Mouse (Mus musculus) kidney, adult 9 months (tissue): ENCODE results near the gene Ube2q1.
A peak's percentile ranks its signal among the peaks of the same experiment; 100 is the strongest.
"Not testable (repeated sequence)": the region's sequence is repeated elsewhere in the genome, so short reads cannot be mapped to it uniquely, and the experiment has no call there.

Experiments used
- DNase-seq: peaks from one replicate; pipeline ENCODE4 v3.0.0; 2022

Ube2q1 gene

GRCm38 (mm10) chr3:89788680-89789352 lies 15.4 kb downstream of the Ube2q1 start:
- no peak for DNase-seq

DNA sequence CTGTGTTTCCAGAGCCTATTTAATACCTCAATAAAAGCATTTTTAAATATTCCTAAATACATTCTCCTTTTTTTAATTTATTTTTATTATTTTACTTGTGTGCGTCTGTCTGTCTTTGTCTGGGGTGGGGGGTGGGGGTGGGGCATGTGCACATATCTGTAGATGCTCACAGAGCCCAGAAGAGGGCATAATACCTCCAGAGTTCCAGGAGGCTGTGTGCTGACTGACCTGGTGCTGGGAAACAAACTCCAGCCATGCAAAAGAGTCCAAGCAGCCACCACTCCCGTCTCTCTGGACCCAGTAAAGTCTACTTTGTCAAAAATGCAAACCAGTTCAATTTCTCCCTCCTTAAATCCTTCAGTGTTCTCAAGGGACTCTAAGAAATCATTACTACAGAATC lies 21.2 kb downstream of the Ube2q1 start:
- no peak for DNase-seq

DNA sequence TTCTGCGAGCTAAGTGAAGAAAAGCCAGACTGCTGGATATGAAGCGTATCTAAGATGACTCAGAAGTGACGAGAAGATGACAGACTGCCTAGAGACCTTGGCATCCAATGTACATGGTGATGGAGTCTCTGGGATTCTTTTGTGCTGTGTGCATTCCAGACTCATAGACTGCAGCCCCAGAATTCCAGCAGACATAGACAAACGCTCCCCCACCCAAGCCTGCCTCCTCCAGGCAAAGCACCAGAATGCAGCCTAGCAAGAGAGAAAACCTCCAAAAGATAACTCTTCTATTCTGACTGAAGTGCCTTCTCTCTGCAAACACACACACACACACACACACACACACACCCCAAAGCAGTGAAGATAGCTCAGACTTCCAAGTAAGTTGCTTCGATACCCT lies 22.3 kb downstream of the Ube2q1 start:
- DNase-seq = no peak

DNA sequence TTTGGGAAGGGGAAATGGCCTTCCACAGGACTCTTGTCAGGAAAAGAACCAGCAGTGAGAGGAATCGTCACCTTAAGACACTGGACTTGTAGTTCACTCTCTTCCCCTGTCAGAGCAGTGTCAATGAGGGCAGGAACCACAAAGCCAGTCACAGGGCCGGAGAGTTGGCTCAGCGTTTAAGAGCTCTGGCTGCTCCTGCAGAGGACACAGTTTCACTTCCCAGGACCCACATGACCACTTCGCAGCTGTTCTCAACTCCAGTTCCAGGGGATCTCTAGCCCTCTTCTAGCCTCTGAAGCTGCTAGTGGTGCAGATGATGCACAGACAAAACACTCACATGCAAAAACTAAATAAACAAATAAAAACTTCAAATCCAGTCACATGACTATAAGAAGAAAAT lies 22.9 kb downstream of the Ube2q1 start:
- peak; percentile 18 for DNase-seq

GRCm38 (mm10) chr3:89798518-89798917 lies 25.1 kb downstream of the Ube2q1 start:
- DNase-seq = no peak

GRCm38 (mm10) chr3:89799476-89799875 lies 26.1 kb downstream of the Ube2q1 start:
- DNase-seq = no peak

- not testable (repeated sequence) for DNase-seq
These were observed 26.7 kb downstream of the Ube2q1 start for GRCm38 (mm10) chr3:89800078-89800477.

GRCm38 (mm10) chr3:89800774-89801506 lies 27.5 kb downstream of the Ube2q1 start:
- no peak for DNase-seq

GRCm38 (mm10) chr3:89801507-89801847 lies 28.1 kb downstream of the Ube2q1 start:
- DNase-seq = peak; percentile 53

GRCm38 (mm10) chr3:89802876-89803275 lies 29.5 kb downstream of the Ube2q1 start:
- no peak for DNase-seq

DNA sequence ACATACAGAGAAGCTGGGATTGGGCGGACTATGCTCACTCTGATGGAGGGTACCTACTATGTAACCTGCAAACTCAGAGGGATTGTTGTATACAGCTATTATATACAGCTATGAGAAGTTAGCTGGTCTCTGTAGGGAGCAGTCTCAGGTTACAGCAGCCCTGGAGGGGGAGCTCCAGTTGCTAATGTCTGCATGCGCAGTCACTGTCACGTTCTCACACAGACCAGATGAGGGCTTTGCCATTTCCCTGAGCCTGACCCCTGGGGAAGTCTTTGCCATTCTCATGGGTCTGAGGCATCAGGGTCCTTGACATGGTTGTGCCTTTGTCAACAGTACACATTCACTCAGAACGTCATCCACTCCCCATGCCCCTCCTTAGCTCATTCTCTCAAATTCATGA lies 31.8 kb downstream of the Ube2q1 start:
- no peak for DNase-seq

DNA sequence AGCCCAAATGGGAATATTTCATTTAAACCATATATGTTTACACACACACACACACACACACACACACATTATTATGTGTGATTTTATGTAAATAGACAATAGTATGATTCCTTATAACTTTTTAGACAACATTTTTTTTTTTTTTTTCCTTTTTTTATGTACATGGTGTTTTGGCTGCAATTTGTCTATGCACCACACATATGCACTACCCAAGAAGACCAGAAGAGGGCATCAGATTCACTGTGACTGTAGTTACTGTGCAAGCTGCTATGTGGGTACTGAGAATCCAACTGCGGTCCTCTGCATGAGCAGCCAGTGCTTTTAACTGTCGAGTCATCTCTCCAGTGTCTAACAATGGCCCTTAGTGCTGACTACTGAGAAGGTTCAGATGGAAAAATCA lies 33.3 kb downstream of the Ube2q1 start:
- no peak for DNase-seq

DNA sequence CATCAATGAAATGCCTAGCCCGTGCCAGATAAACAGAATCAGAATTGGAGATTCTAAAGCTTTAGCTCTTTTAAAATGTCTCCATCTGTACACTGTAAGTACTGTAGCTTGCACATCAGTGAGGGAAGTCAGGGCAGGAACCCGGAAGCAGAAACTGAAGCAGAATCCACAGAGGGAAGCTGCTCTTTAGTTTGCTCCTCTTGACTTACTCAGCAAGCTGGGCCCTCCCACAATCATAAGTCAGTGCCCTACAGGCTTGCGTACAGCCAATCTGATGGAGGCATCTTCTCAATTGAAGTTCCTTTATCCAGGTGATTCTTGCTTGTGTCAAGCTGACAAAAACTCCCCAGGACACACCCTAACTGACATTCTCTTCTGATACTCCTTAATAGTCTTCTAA lies 33.8 kb downstream of the Ube2q1 start:
- no peak for DNase-seq

- no peak for DNase-seq
These were observed 34.5 kb downstream of the Ube2q1 start for GRCm38 (mm10) chr3:89807881-89808280.

- DNase-seq = no peak
These were observed 35.2 kb downstream of the Ube2q1 start for GRCm38 (mm10) chr3:89808638-89809037.

DNA sequence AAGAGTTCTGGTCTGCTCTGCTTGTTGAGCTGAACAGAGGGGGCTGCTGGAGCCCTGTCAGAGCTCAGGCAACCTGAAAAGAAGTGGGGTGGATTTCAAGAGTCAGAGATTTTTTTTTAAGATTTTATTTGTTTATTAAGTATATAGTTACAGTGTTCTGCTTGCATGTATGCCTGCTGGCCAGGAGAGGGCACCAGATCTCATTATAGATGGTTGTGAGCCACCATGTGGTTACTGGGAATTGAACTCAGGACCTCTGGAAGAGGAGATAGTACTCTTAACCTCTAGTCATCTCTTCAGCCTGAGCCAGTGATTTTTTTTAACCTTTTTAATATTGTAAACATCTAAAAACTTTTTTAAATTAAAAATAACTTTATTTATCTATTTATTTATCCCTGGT lies 37.4 kb downstream of the Ube2q1 start:
- no peak for DNase-seq

- no peak for DNase-seq
These were observed 38.8 kb downstream of the Ube2q1 start for GRCm38 (mm10) chr3:89812166-89812565.

GRCm38 (mm10) chr3:89814051-89814450 lies 40.6 kb downstream of the Ube2q1 start:
- DNase-seq = no peak

- peak; percentile 53 for DNase-seq
These were observed 43.6 kb downstream of the Ube2q1 start for GRCm38 (mm10) chr3:89817056-89817455.

DNA sequence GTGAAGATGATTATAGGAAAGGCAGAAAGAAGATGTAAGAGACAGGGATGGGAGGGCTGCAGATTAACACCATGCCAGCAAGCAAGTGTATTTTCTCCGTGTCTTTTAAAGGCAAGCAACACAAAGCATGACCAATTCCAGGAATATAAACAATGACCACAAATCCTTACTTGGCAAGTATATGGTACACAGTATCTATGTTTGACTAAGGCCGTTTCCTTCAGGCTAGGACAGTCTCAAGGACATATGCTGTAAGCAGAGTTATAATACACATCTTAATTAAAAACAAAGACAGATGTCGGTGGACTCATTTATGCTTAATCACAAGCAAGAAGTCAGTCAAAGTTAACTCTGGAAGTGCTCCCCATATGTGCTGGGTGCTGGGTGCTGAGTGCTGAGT lies 45.2 kb downstream of the Ube2q1 start:
- DNase-seq = no peak

- no peak for DNase-seq
These were observed 46.5 kb downstream of the Ube2q1 start for GRCm38 (mm10) chr3:89819897-89820296.

- DNase-seq = no peak
These were observed 47.1 kb downstream of the Ube2q1 start for GRCm38 (mm10) chr3:89820311-89821095.

DNA sequence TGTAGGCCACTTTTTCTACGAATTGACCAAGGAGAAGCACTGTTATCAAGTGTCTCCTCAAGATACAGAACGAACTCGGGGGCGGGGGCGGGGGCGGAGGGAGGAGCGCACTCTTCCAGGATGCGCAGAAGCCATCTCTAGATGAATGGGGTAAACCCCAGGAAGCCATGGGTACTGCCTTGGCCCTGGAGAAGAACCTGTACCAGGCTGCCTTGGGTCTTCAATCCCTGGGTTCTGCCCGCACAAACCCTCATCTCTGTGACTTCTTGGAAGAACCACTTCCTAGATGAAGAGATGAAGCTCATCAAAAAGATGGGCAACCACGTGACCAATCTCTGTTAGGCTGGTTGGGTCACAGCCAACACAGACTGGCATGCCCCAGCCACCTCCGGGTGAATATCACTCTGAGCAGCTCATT lies 47.7 kb downstream of the Ube2q1 start:
- no peak for DNase-seq
